Mouse (Mus musculus): ENCODE data around the gene Nat8f2. TPM values are rescaled to one million over a fixed set of nuclear protein-coding genes. Genes with fewer than 3 reads are reported as not detected.

Nat8f2 gene
- total and polyA plus RNA-seq, 3 experiments, result 0.13 TPM; not detected in 2

GRCm38 (mm10) chr6:85863840-85864239, 5.1 kb downstream of the Nat8f2 start:
- DNase-seq, result no peak
- Histone ChIP-seq H3K9ac (ENCODE audit: low read depth, low read length) (no peak overlapping the region), H3K4me3 (no peak overlapping the region), H3K27me3 (ENCODE audit: control insufficient read depth, insufficient read depth, low read length) (no peaks in the 10 kb centered on the region), H3K36me3 (ENCODE audit: control insufficient read depth, insufficient read depth, low read length) (no peaks in the 10 kb centered on the region), H3K27ac (no peak overlapping the region), H3K79me2 (replicated peaks; ENCODE audit: control insufficient read depth, insufficient read depth, low read length) (no peaks in the 10 kb centered on the region), H3K4me1 (ENCODE audit: control insufficient read depth, insufficient read depth, low read length) (no peaks in the 10 kb centered on the region)
- no peak for TF ChIP-seq POLR2A (IDR thresholded peaks at IDR 0.05; ENCODE audit: insufficient read depth, low read depth, low read length)
- TF ChIP-seq EP300 (IDR thresholded peaks at IDR 0.05; ENCODE audit: insufficient read depth, low read depth, low read length), result no peak
- no peak for TF ChIP-seq CTCF (IDR thresholded peaks at IDR 0.05)
- 84% methylated on average over 2 of the region's 2 CpGs for WGBS
- intact Hi-C loops (cut with DNase I), result no loop called here

GRCm38 (mm10) chr6:85863136-85863535, 5.8 kb downstream of the Nat8f2 start:
- Histone ChIP-seq H3K4me1 (ENCODE audit: control insufficient read depth, insufficient read depth, low read length) (no peaks in the 10 kb centered on the region), H3K36me3 (ENCODE audit: control insufficient read depth, insufficient read depth, low read length) (no peaks in the 10 kb centered on the region), H3K4me3 (no peak overlapping the region), H3K9ac (ENCODE audit: low read depth, low read length) (no peak overlapping the region), H3K79me2 (replicated peaks; ENCODE audit: control insufficient read depth, insufficient read depth, low read length) (no peaks in the 10 kb centered on the region), H3K27ac (no peak overlapping the region), H3K27me3 (ENCODE audit: control insufficient read depth, insufficient read depth, low read length) (no peaks in the 10 kb centered on the region)
- intact Hi-C loops (cut with DNase I), result no loop called here
- 79% methylated on average over 2 of the region's 2 CpGs for WGBS
- TF ChIP-seq POLR2A (IDR thresholded peaks at IDR 0.05; ENCODE audit: insufficient read depth, low read depth, low read length) (no peak), CTCF (IDR thresholded peaks at IDR 0.05) (no peak), EP300 (IDR thresholded peaks at IDR 0.05; ENCODE audit: insufficient read depth, low read depth, low read length) (no peak)
- DNase-seq, result no peak

GRCm38 (mm10) chr6:85862565-85862964, 6.4 kb downstream of the Nat8f2 start:
- H3K27ac ChIP-seq, result no peak overlapping the region
- H3K36me3 ChIP-seq (ENCODE audit: control insufficient read depth, insufficient read depth, low read length), result no peaks in the 10 kb centered on the region
- H3K9ac ChIP-seq (ENCODE audit: low read depth, low read length), result no peak overlapping the region
- no peak overlapping the region for H3K4me3 ChIP-seq
- intact Hi-C loops (cut with DNase I), result no loop called here
- peak in 1 of 2 experiments; percentile 8 for DNase-seq
- H3K27me3 ChIP-seq (ENCODE audit: control insufficient read depth, insufficient read depth, low read length), result no peaks in the 10 kb centered on the region
- WGBS, result 35% methylated on average over 3 of the region's 3 CpGs
- no peak for TF ChIP-seq POLR2A (IDR thresholded peaks at IDR 0.05; ENCODE audit: insufficient read depth, low read depth, low read length)
- H3K4me1 ChIP-seq (ENCODE audit: control insufficient read depth, insufficient read depth, low read length), result no peaks in the 10 kb centered on the region
- H3K79me2 ChIP-seq (replicated peaks; ENCODE audit: control insufficient read depth, insufficient read depth, low read length), result no peaks in the 10 kb centered on the region

- TF ChIP-seq EP300 (IDR thresholded peaks at IDR 0.05; ENCODE audit: insufficient read depth, low read depth, low read length), result no peak
- no peak for TF ChIP-seq POLR2A (IDR thresholded peaks at IDR 0.05; ENCODE audit: insufficient read depth, low read depth, low read length)
- TF ChIP-seq CTCF (IDR thresholded peaks at IDR 0.05), result no peak
- no peaks in the 10 kb centered on the region for H3K4me1 ChIP-seq (ENCODE audit: control insufficient read depth, insufficient read depth, low read length)
- no peak overlapping the region for H3K27ac ChIP-seq
- H3K79me2 ChIP-seq (replicated peaks; ENCODE audit: control insufficient read depth, insufficient read depth, low read length), result no peaks in the 10 kb centered on the region
- no peak for DNase-seq
- no peaks in the 10 kb centered on the region for H3K27me3 ChIP-seq (ENCODE audit: control insufficient read depth, insufficient read depth, low read length)
- intact Hi-C loops (cut with DNase I), result no loop called here
- 73% methylated on average over 3 of the region's 3 CpGs for WGBS
- H3K9ac ChIP-seq (ENCODE audit: low read depth, low read length), result no peak overlapping the region
- H3K36me3 ChIP-seq (ENCODE audit: control insufficient read depth, insufficient read depth, low read length), result no peaks in the 10 kb centered on the region
- H3K4me3 ChIP-seq, result no peak overlapping the region
Observed at GRCm38 (mm10) chr6:85861247-85861646, 7.7 kb downstream of the Nat8f2 start.

GRCm38 (mm10) chr6:85856194-85856678, 12.7 kb downstream of the Nat8f2 start:
- Histone ChIP-seq H3K79me2 (replicated peaks; ENCODE audit: control insufficient read depth, insufficient read depth, low read length) (no peaks in the 10 kb centered on the region), H3K9ac (ENCODE audit: low read depth, low read length) (no peak overlapping the region), H3K36me3 (ENCODE audit: control insufficient read depth, insufficient read depth, low read length) (no peaks in the 10 kb centered on the region), H3K4me3 (no peak overlapping the region), H3K27me3 (ENCODE audit: control insufficient read depth, insufficient read depth, low read length) (no peaks in the 10 kb centered on the region), H3K27ac (no peak overlapping the region), H3K4me1 (ENCODE audit: control insufficient read depth, insufficient read depth, low read length) (no peaks in the 10 kb centered on the region)
- peak; percentile 54 to 71 for DNase-seq
- intact Hi-C loops (cut with DNase I), result no loop called here
- WGBS, result 44% methylated on average over 1 of the region's 1 CpGs
- TF ChIP-seq EP300 (IDR thresholded peaks at IDR 0.05; ENCODE audit: insufficient read depth, low read depth, low read length) (no peak), CTCF (IDR thresholded peaks at IDR 0.05) (no peak), POLR2A (IDR thresholded peaks at IDR 0.05; ENCODE audit: insufficient read depth, low read depth, low read length) (no peak)

GRCm38 (mm10) chr6:85853481-85853880, 15.5 kb downstream of the Nat8f2 start:
- 73% methylated on average over 3 of the region's 3 CpGs for WGBS
- no peak for DNase-seq
- no peak for TF ChIP-seq CTCF (IDR thresholded peaks at IDR 0.05)
- no peak for TF ChIP-seq EP300 (IDR thresholded peaks at IDR 0.05; ENCODE audit: insufficient read depth, low read depth, low read length)
- no peak for TF ChIP-seq POLR2A (IDR thresholded peaks at IDR 0.05; ENCODE audit: insufficient read depth, low read depth, low read length)
- no peaks in the 10 kb centered on the region for H3K36me3 ChIP-seq (ENCODE audit: control insufficient read depth, insufficient read depth, low read length)
- no peaks in the 10 kb centered on the region for H3K27me3 ChIP-seq (ENCODE audit: control insufficient read depth, insufficient read depth, low read length)
- no peaks in the 10 kb centered on the region for H3K4me1 ChIP-seq (ENCODE audit: control insufficient read depth, insufficient read depth, low read length)
- intact Hi-C loops (cut with DNase I), result no loop called here
- H3K9ac ChIP-seq (ENCODE audit: low read depth, low read length), result no peak overlapping the region
- no peak overlapping the region for H3K27ac ChIP-seq
- no peaks in the 10 kb centered on the region for H3K79me2 ChIP-seq (replicated peaks; ENCODE audit: control insufficient read depth, insufficient read depth, low read length)
- H3K4me3 ChIP-seq, result no peak overlapping the region
